Mouse (Mus musculus): ENCODE measurements around the gene Itpkc. TPM values are rescaled to one million over a fixed set of nuclear protein-coding genes. Genes with fewer than 3 reads are reported as not detected.
A peak's percentile ranks its signal among the peaks of the same experiment; 100 is the strongest.

The Itpkc gene
- polyA plus RNA-seq, 1 experiment from 2014 or later = 8.6 TPM

GRCm38 (mm10) chr7:27224877-27225575 is 3.4 kb downstream of the Itpkc start:
- Histone ChIP-seq H3K36me3 (ENCODE audit: control insufficient read depth, insufficient read depth) (0 out of 2 replicates have a peak, but pooled peaks cover 6% of the 10 kb centered on the region), H3K4me2 (replicated peaks; ENCODE audit: low read depth) (peak overlapping the region; percentile 82), H3K4me1 (replicated peaks; ENCODE audit: control insufficient read depth, insufficient read depth, low read length) (0 out of 2 replicates have a peak, but pooled peaks cover 8% of the 10 kb centered on the region), H3K9me3 (ENCODE audit: control insufficient read depth) (no peaks in the 10 kb centered on the region), H3K9ac (ENCODE audit: low read depth, low read length) (peak overlapping the region; percentile 37), H3K27ac (ENCODE audit: low read depth, low read length) (peak overlapping the region; percentile 94), H3K27me3 (replicated peaks; ENCODE audit: control insufficient read depth, insufficient read depth, low read length) (no peaks in the 10 kb centered on the region), H3K4me3 (ENCODE audit: low read depth, low read length) (peak overlapping the region; percentile 90)
- ATAC-seq = peak; percentile 88
- WGBS = 35% methylated on average over 11 of the region's 11 CpGs
- no peak for TF ChIP-seq CTCF (IDR thresholded peaks at IDR 0.05; ENCODE audit: low read depth)

- Histone ChIP-seq H3K4me1 (replicated peaks; ENCODE audit: control insufficient read depth, insufficient read depth, low read length) (0 out of 2 replicates have a peak, but pooled peaks cover 8% of the 10 kb centered on the region), H3K36me3 (ENCODE audit: control insufficient read depth, insufficient read depth) (peaks cover 16% of the 10 kb centered on the region; the same call in 1 of the 2 replicates), H3K27me3 (replicated peaks; ENCODE audit: control insufficient read depth, insufficient read depth, low read length) (no peaks in the 10 kb centered on the region), H3K27ac (ENCODE audit: low read depth, low read length) (peak overlapping the region; percentile 35; the same call in 1 of the 2 replicates), H3K4me3 (ENCODE audit: low read depth, low read length) (no peak overlapping the region), H3K9ac (ENCODE audit: low read depth, low read length) (no peak overlapping the region), H3K9me3 (ENCODE audit: control insufficient read depth) (no peaks in the 10 kb centered on the region), H3K4me2 (replicated peaks; ENCODE audit: low read depth) (no peak overlapping the region)
- 32% methylated on average over 1 of the region's 1 CpGs for WGBS
- ATAC-seq = no peak
- no peak for TF ChIP-seq CTCF (IDR thresholded peaks at IDR 0.05; ENCODE audit: low read depth)
These were observed 5.9 kb downstream of the Itpkc start for GRCm38 (mm10) chr7:27222538-27222937.

- no peak for ATAC-seq
- Histone ChIP-seq H3K4me3 (ENCODE audit: low read depth, low read length) (no peak overlapping the region), H3K27ac (ENCODE audit: low read depth, low read length) (peak overlapping the region; percentile 35; the same call in 1 of the 2 replicates), H3K36me3 (ENCODE audit: control insufficient read depth, insufficient read depth) (peaks cover 22% of the 10 kb centered on the region), H3K9ac (ENCODE audit: low read depth, low read length) (no peak overlapping the region), H3K27me3 (replicated peaks; ENCODE audit: control insufficient read depth, insufficient read depth, low read length) (no peaks in the 10 kb centered on the region), H3K4me1 (replicated peaks; ENCODE audit: control insufficient read depth, insufficient read depth, low read length) (0 out of 2 replicates have a peak, but pooled peaks cover 8% of the 10 kb centered on the region), H3K4me2 (replicated peaks; ENCODE audit: low read depth) (no peak overlapping the region), H3K9me3 (ENCODE audit: control insufficient read depth) (no peaks in the 10 kb centered on the region)
- 47% methylated on average over 6 of the region's 6 CpGs for WGBS
- no peak for TF ChIP-seq CTCF (IDR thresholded peaks at IDR 0.05; ENCODE audit: low read depth)
These were observed 6.5 kb downstream of the Itpkc start for GRCm38 (mm10) chr7:27221939-27222338.

- Histone ChIP-seq H3K27ac (ENCODE audit: low read depth, low read length) (no peak overlapping the region), H3K4me2 (replicated peaks; ENCODE audit: low read depth) (no peak overlapping the region), H3K9me3 (ENCODE audit: control insufficient read depth) (no peaks in the 10 kb centered on the region), H3K4me3 (ENCODE audit: low read depth, low read length) (no peak overlapping the region), H3K36me3 (ENCODE audit: control insufficient read depth, insufficient read depth) (peaks cover 33% of the 10 kb centered on the region), H3K4me1 (replicated peaks; ENCODE audit: control insufficient read depth, insufficient read depth, low read length) (0 out of 2 replicates have a peak, but pooled peaks cover 4% of the 10 kb centered on the region), H3K27me3 (replicated peaks; ENCODE audit: control insufficient read depth, insufficient read depth, low read length) (no peaks in the 10 kb centered on the region), H3K9ac (ENCODE audit: low read depth, low read length) (no peak overlapping the region)
- 69% methylated on average over 11 of the region's 11 CpGs for WGBS
- no peak for TF ChIP-seq CTCF (IDR thresholded peaks at IDR 0.05; ENCODE audit: low read depth)
- no peak for ATAC-seq
These were observed 8.5 kb downstream of the Itpkc start for GRCm38 (mm10) chr7:27219937-27220336.

- peaks cover 42% of the 10 kb centered on the region for H3K36me3 ChIP-seq (ENCODE audit: control insufficient read depth, insufficient read depth)
- WGBS = 83% methylated on average over 7 of the region's 7 CpGs
- no peak for ATAC-seq
These were observed 9.9 kb downstream of the Itpkc start for GRCm38 (mm10) chr7:27218586-27218985.

DNA sequence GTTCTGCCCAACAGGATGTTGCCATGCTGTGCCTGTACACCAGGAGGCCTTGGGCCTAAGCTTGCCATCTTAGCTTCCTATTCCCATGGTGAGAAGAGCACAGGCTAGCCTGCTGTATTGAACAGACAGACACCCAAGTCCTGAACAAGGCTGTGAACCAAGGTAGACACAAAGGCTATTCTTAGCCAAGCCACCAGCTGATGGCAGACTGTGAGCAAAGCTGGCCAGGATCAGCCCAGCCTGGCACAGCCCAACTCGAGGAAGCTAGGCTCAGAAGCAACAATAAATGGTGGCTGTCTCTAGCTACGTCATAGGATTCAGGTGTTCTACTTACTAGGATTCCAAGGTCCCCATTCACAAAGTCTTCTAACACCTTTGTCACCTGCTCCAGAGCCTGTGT is 15.8 kb downstream of the Itpkc start:
- ATAC-seq = no peak
- Histone ChIP-seq H3K4me3 (ENCODE audit: low read depth, low read length) (no peak overlapping the region), H3K4me1 (replicated peaks; ENCODE audit: control insufficient read depth, insufficient read depth, low read length) (no peaks in the 10 kb centered on the region), H3K9me3 (ENCODE audit: control insufficient read depth) (no peaks in the 10 kb centered on the region), H3K36me3 (ENCODE audit: control insufficient read depth, insufficient read depth) (peaks cover 84% of the 10 kb centered on the region), H3K4me2 (replicated peaks; ENCODE audit: low read depth) (no peak overlapping the region), H3K27ac (ENCODE audit: low read depth, low read length) (no peak overlapping the region), H3K9ac (ENCODE audit: low read depth, low read length) (no peak overlapping the region), H3K27me3 (replicated peaks; ENCODE audit: control insufficient read depth, insufficient read depth, low read length) (no peaks in the 10 kb centered on the region)
- WGBS = 84% methylated on average over 2 of the region's 2 CpGs
- no peak for TF ChIP-seq CTCF (IDR thresholded peaks at IDR 0.05; ENCODE audit: low read depth)

More at GRCm38 (mm10) chr7:27218586-27218985, 9.9 kb downstream of the Itpkc start:
- TF ChIP-seq CTCF (IDR thresholded peaks at IDR 0.05; ENCODE audit: low read depth) = no peak
- Histone ChIP-seq H3K9ac (ENCODE audit: low read depth, low read length) (no peak overlapping the region), H3K4me1 (replicated peaks; ENCODE audit: control insufficient read depth, insufficient read depth, low read length) (no peaks in the 10 kb centered on the region), H3K27me3 (replicated peaks; ENCODE audit: control insufficient read depth, insufficient read depth, low read length) (no peaks in the 10 kb centered on the region), H3K27ac (ENCODE audit: low read depth, low read length) (no peak overlapping the region), H3K9me3 (ENCODE audit: control insufficient read depth) (no peaks in the 10 kb centered on the region), H3K4me2 (replicated peaks; ENCODE audit: low read depth) (no peak overlapping the region), H3K4me3 (ENCODE audit: low read depth, low read length) (no peak overlapping the region)
